Mouse (Mus musculus) macrophage (primary cell): Measurements from ENCODE around the gene Psenen. TPM values are rescaled to one million over a fixed set of nuclear protein-coding genes. Genes with fewer than 3 reads are reported as not detected.

Source experiments
- H3K27ac ChIP-seq: fragments of 350-480 bp; formaldehyde crosslinking; 2 replicates; pipeline ENCODE4 v1.9.0; 2021
- H3K36me3 ChIP-seq: fragments of 350-480 bp; formaldehyde crosslinking; 2 replicates; pipeline ENCODE4 v1.9.0; 2021; ENCODE audit errors: inconsistent target
- H3K4me3 ChIP-seq: fragments of 350-480 bp; formaldehyde crosslinking; 2 replicates; pipeline ENCODE4 v1.9.0; 2021; ENCODE audit errors: inconsistent target
- H3K79me2 ChIP-seq: fragments of 350-480 bp; formaldehyde crosslinking; 2 replicates; pipeline ENCODE4 v1.9.0; 2021; ENCODE audit errors: inconsistent target
- WGBS: methylation state at CpG from one replicate; pipeline ENCODE4 v1.1.7; 2026; ENCODE audit warnings: inconsistent platforms; ENCODE audit not compliant: missing documents; 5-methylcytosine and 5-hydroxymethylcytosine counted together
- polyA plus RNA-seq: library from polyadenylated mRNA; stranded (reverse); fragments of 250-400 nt; gene quantifications from 3 replicates; pipeline ENCODE4 v1.2.4, GENCODE M21; 2018; ENCODE audit warnings: inconsistent platforms

Gene Psenen
- polyA plus RNA-seq, 1 experiment from 2014 or later = 123 TPM

- H3K79me2 ChIP-seq = no peaks in the 10 kb centered on the region
- no peak overlapping the region for H3K27ac ChIP-seq
- WGBS = 77% methylated on average over 10 of the region's 10 CpGs
- H3K4me3 ChIP-seq = no peak overlapping the region
- H3K36me3 ChIP-seq = no peaks in the 10 kb centered on the region
Observed at GRCm38 (mm10) chr7:30593579-30594509, 30.4 kb upstream of the Psenen start.

- Histone ChIP-seq H3K27ac (no peak overlapping the region), H3K4me3 (no peak overlapping the region), H3K79me2 (peaks cover 3% of the 10 kb centered on the region), H3K36me3 (no peaks in the 10 kb centered on the region)
- 61% methylated on average over 5 of the region's 5 CpGs for WGBS
Observed at GRCm38 (mm10) chr7:30592772-30593423, 29.5 kb upstream of the Psenen start.

GRCm38 (mm10) chr7:30591605-30591951 is 28.2 kb upstream of the Psenen start:
- H3K36me3 ChIP-seq = no peaks in the 10 kb centered on the region
- no peak overlapping the region for H3K27ac ChIP-seq
- H3K79me2 ChIP-seq = peaks cover 16% of the 10 kb centered on the region
- no peak overlapping the region for H3K4me3 ChIP-seq
- 98% methylated on average over 4 of the region's 4 CpGs for WGBS

- 97% methylated on average over 9 of the region's 9 CpGs for WGBS
- Histone ChIP-seq H3K36me3 (peaks cover 3% of the 10 kb centered on the region; the same call in 1 of the 2 replicates), H3K79me2 (peaks cover 22% of the 10 kb centered on the region), H3K4me3 (no peak overlapping the region), H3K27ac (no peak overlapping the region)
Observed at GRCm38 (mm10) chr7:30590927-30591604, 27.6 kb upstream of the Psenen start.

GRCm38 (mm10) chr7:30589435-30590301 is 26.2 kb upstream of the Psenen start:
- Histone ChIP-seq H3K4me3 (peak overlapping the region; percentile 71), H3K27ac (peak overlapping the region; percentile 65), H3K36me3 (peaks cover 17% of the 10 kb centered on the region), H3K79me2 (peaks cover 35% of the 10 kb centered on the region)
- 30% methylated on average over 39 of the region's 40 CpGs for WGBS

- peaks cover 25% of the 10 kb centered on the region for H3K36me3 ChIP-seq
- peak within 1 kb of the TSS; percentile 65 for H3K27ac ChIP-seq
- H3K79me2 ChIP-seq = peaks cover 35% of the 10 kb centered on the region
- H3K4me3 ChIP-seq = peak within 1 kb of the TSS; percentile 94
- WGBS = under 1% methylated on average over 49 of the region's 68 CpGs
Observed at GRCm38 (mm10) chr7:30588676-30589434, 25.4 kb upstream of the Psenen start, which contains the start of gene Kmt2b. Kmt2b (minus strand) TSS chr7:30588726.

GRCm38 (mm10) chr7:30587842-30588667 is 24.6 kb upstream of the Psenen start:
- Histone ChIP-seq H3K4me3 (peak overlapping the region; percentile 94), H3K36me3 (peaks cover 30% of the 10 kb centered on the region), H3K79me2 (peaks cover 35% of the 10 kb centered on the region), H3K27ac (peak overlapping the region; percentile 57)
- 2% methylated on average over 35 of the region's 67 CpGs for WGBS

GRCm38 (mm10) chr7:30586455-30587020 is 23.1 kb upstream of the Psenen start:
- Histone ChIP-seq H3K36me3 (peaks cover 34% of the 10 kb centered on the region), H3K4me3 (no peak overlapping the region), H3K79me2 (peaks cover 35% of the 10 kb centered on the region), H3K27ac (no peak overlapping the region)
- 92% methylated on average over 24 of the region's 28 CpGs for WGBS

- H3K27ac ChIP-seq = no peak overlapping the region
- peaks cover 44% of the 10 kb centered on the region for H3K36me3 ChIP-seq
- H3K4me3 ChIP-seq = no peak overlapping the region
- WGBS = 98% methylated on average over 6 of the region's 7 CpGs
- H3K79me2 ChIP-seq = peaks cover 35% of the 10 kb centered on the region
Observed at GRCm38 (mm10) chr7:30585170-30585569, 21.7 kb upstream of the Psenen start.

- WGBS = 97% methylated on average over 10 of the region's 10 CpGs
Observed at GRCm38 (mm10) chr7:30584339-30584738, 20.9 kb upstream of the Psenen start.

GRCm38 (mm10) chr7:30581547-30581946 is 18.1 kb upstream of the Psenen start:
- 97% methylated on average over 8 of the region's 16 CpGs for WGBS
- Histone ChIP-seq H3K4me3 (no peak overlapping the region), H3K36me3 (peaks cover 78% of the 10 kb centered on the region), H3K79me2 (peaks cover 18% of the 10 kb centered on the region), H3K27ac (no peak overlapping the region)

More at GRCm38 (mm10) chr7:30584339-30584738, 20.9 kb upstream of the Psenen start:
- H3K27ac ChIP-seq = no peak overlapping the region
- H3K4me3 ChIP-seq = no peak overlapping the region
- H3K36me3 ChIP-seq = peaks cover 50% of the 10 kb centered on the region
- H3K79me2 ChIP-seq = peaks cover 35% of the 10 kb centered on the region

- no peak overlapping the region for H3K27ac ChIP-seq
- H3K36me3 ChIP-seq = peaks cover 79% of the 10 kb centered on the region
- peaks cover 2% of the 10 kb centered on the region; the same call in 1 of the 2 replicates for H3K79me2 ChIP-seq
- 94% methylated on average over 8 of the region's 8 CpGs for WGBS
- no peak overlapping the region for H3K4me3 ChIP-seq
Observed at GRCm38 (mm10) chr7:30579950-30580349, 16.5 kb upstream of the Psenen start.
